Mouse (Mus musculus): ENCODE data around the gene Abtb2.

GRCm38 (mm10) chr2:103632926-103633250 lies 66.8 kb downstream of the Abtb2 start:
- TF ChIP-seq TCF12 (IDR thresholded peaks at IDR 0.05; ENCODE audit: low read depth, low read length), result no peak
- TF ChIP-seq MAZ (IDR thresholded peaks at IDR 0.05; ENCODE audit: low read depth, low read length), result no peak
- no peak for TF ChIP-seq CTCF (IDR thresholded peaks at IDR 0.05 in 2 of 3, conservative IDR thresholded peaks at IDR 0.05 in 1 of 3; ENCODE audit: control insufficient read depth in 1 of 3, insufficient read depth in 1 of 3, low read depth in 2 of 3, low read length in 3 of 3, poor library complexity in 1 of 3, severe bottlenecking in 1 of 3)
- no peak for TF ChIP-seq EP300 (IDR thresholded peaks at IDR 0.05; ENCODE audit: low read depth in 1 of 2, low read length in 2 of 2)
- no peak for TF ChIP-seq POLR2AphosphoS2 (IDR thresholded peaks at IDR 0.05; ENCODE audit: low read length)
- TF ChIP-seq MAFK (IDR thresholded peaks at IDR 0.05; ENCODE audit: borderline replicate concordance, low read depth, low read length), result no peak
- TF ChIP-seq CHD2 (IDR thresholded peaks at IDR 0.05; ENCODE audit: low read length), result no peak
- TF ChIP-seq TAL1 (IDR thresholded peaks at IDR 0.05; ENCODE audit: low read length), result no peak
- TF ChIP-seq POLR2A (IDR thresholded peaks at IDR 0.05; ENCODE audit: control insufficient read depth in 1 of 2, insufficient read depth in 1 of 2, low read depth in 1 of 2, low read length in 2 of 2, poor library complexity in 1 of 2), result no peak
- TF ChIP-seq MAX (IDR thresholded peaks at IDR 0.05; ENCODE audit: low read length), result no peak
- no peak for TF ChIP-seq GATA1 (IDR thresholded peaks at IDR 0.05; ENCODE audit: low read depth, low read length)
- TF ChIP-seq USF1 (IDR thresholded peaks at IDR 0.05; ENCODE audit: low read depth, low read length), result no peak

Data from MEL (cell line).